Mouse (Mus musculus) megakaryocyte, embryonic 14.5 days (primary cell): ENCODE results near the gene Tead4.

Experiments used
- FLI1 ChIP-seq: IDR thresholded peaks from 2 replicates; pipeline ENCODE4 v1.6.1; 2012; ENCODE audit warnings: low read length, inconsistent platforms, mixed read lengths
- GATA1 ChIP-seq: IDR thresholded peaks from 3 replicates; pipeline ENCODE4 v1.6.1; 2012; ENCODE audit warnings: mixed read lengths, low read length, inconsistent platforms, borderline replicate concordance

- TF ChIP-seq GATA1 (no peak), FLI1 (no peak)
Measured at GRCm38 (mm10) chr6:128259252-128259651, 41.4 kb downstream of the Tead4 start.
